Mouse (Mus musculus) cerebellum, adult 2 months (tissue): ENCODE data around the gene Brca2.

ENCODE experiments used
- CTCF ChIP-seq: fragments of 200-500 bp; IDR thresholded peaks from 2 replicates; pipeline ENCODE4 v1.5.1; 2011; ENCODE audit warnings: low read depth, mild to moderate bottlenecking, control low read depth, low read length, moderate library complexity, borderline replicate concordance; ENCODE audit not compliant: insufficient read depth
- POLR2A ChIP-seq: fragments of 200-500 bp; IDR thresholded peaks from 2 replicates; pipeline ENCODE4 v1.6.1; 2011; ENCODE audit warnings: low read length, control low read depth, borderline replicate concordance; ENCODE audit not compliant: insufficient read depth

DNA sequence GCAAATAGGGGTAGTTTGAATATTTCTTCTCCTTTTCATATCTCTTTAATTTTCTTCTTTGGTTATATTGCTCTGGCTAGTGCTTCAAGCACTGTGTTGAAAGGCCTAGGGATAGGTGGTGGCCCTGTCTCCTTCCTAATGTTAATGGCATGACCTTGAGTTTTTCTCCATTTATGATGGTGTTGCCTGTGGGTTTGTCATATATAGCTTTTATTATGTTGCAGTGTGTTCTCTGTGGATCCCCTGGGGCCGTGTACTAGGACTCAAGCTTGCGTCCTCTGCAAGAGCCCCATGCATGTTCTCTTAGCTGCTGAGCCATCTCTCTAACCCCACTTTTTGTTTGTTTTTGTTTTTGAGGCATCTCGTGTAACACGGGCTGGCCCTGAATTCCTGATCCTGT is 45.1 kb upstream of the Brca2 start:
- no peak for TF ChIP-seq CTCF
- no peak for TF ChIP-seq POLR2A
